Mouse (Mus musculus) MEL (cell line): Measurements from ENCODE around the gene Sidt2.

ENCODE experiments used
- EP300 ChIP-seq, 2 experiments: IDR thresholded peaks; 2 replicates each; pipeline ENCODE4 v1.6.1; 2011; ENCODE audit warnings: improper control_type of control experiment in 2 of 2, low read length in 2 of 2, low read depth in 1 of 2, mild to moderate bottlenecking in 1 of 2
- MAX ChIP-seq: IDR thresholded peaks from 2 replicates; pipeline ENCODE4 v1.6.1; 2011; ENCODE audit warnings: low read length, improper control_type of control experiment
- NELFE ChIP-seq: IDR thresholded peaks from 2 replicates; pipeline ENCODE4 v1.6.1; 2011; ENCODE audit warnings: low read depth, low read length, improper control_type of control experiment
- POLR2A ChIP-seq, 2 experiments: IDR thresholded peaks; 2 replicates each; pipeline ENCODE4 v1.6.1; 2011 to 2012; ENCODE audit warnings: low read length in 2 of 2, mild to moderate bottlenecking in 2 of 2, control low read depth in 1 of 2, improper control_type of control experiment in 1 of 2, low read depth in 1 of 2, moderate library complexity in 1 of 2; ENCODE audit not compliant: control insufficient read depth in 1 of 2, insufficient read depth in 1 of 2, poor library complexity in 1 of 2
- POLR2AphosphoS2 ChIP-seq: IDR thresholded peaks from 2 replicates; pipeline ENCODE4 v1.6.1; 2011; ENCODE audit warnings: low read length, improper control_type of control experiment
- SMC3 ChIP-seq: IDR thresholded peaks from 2 replicates; pipeline ENCODE4 v1.6.1; 2011; ENCODE audit warnings: low read depth, low read length, improper control_type of control experiment
- TCF12 ChIP-seq: IDR thresholded peaks from 2 replicates; pipeline ENCODE4 v1.6.1; 2014; ENCODE audit warnings: low read depth, mild to moderate bottlenecking, inconsistent platforms, low read length, improper control_type of control experiment, moderate library complexity
- USF1 ChIP-seq: IDR thresholded peaks from 2 replicates; pipeline ENCODE4 v1.6.1; 2014; ENCODE audit warnings: low read depth, mild to moderate bottlenecking, inconsistent platforms, low read length, improper control_type of control experiment, moderate library complexity

DNA sequence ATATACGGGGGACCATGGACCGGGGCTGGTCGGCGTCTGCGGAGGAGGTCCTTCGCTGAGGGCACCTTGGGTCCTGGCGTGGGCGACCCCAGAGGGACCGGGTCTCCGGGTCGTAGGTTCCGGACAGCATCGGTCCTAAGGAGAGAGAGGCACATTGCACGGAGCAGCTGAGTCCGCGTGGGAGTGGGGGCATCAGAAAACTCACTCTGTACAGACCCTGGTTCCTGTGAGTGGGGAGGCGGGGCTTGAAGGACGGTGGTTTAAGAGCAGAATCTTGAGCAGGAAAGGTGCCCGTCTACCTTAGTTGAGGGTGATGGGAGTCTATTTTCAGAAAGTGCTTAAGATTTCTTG is 48.0 kb downstream of the Sidt2 start:
- TF ChIP-seq POLR2A (IDR thresholded peaks at IDR 0.05; ENCODE audit: control insufficient read depth in 1 of 2, insufficient read depth in 1 of 2, low read depth in 1 of 2, low read length in 2 of 2, poor library complexity in 1 of 2), result no peak
- no peak for TF ChIP-seq SMC3
- TF ChIP-seq MAX, result no peak
- no peak for TF ChIP-seq POLR2AphosphoS2
- peak; percentile 7; the same call in 1 of the 2 replicates for TF ChIP-seq NELFE
- TF ChIP-seq USF1, result no peak
- TF ChIP-seq EP300 (IDR thresholded peaks at IDR 0.05; ENCODE audit: low read depth in 1 of 2, low read length in 2 of 2), result no peak
- TF ChIP-seq TCF12, result no peak
